Mouse (Mus musculus) liver, postnatal 0 days (tissue): Measurements from ENCODE around the gene Tdpoz3.
"Not testable (repeated sequence)": the region's sequence is repeated elsewhere in the genome, so short reads cannot be mapped to it uniquely, and the experiment has no call there.

Experiments
- CTCF ChIP-seq: sonication (generic); IDR thresholded peaks from 2 replicates; pipeline ENCODE4 v1.5.1; 2016; ENCODE audit warnings: antibody characterized with exemption, low read depth
- EP300 ChIP-seq: IDR thresholded peaks from 2 replicates; pipeline ENCODE4 v1.6.1; 2016; ENCODE audit warnings: antibody characterized with exemption, low read depth, mild to moderate bottlenecking

GRCm38 (mm10) chr3:93870635-93871034, 44.8 kb downstream of the Tdpoz3 start:
- TF ChIP-seq EP300, CTCF: not testable (repeated sequence)
